Mouse (Mus musculus): ENCODE data around the gene Rnf183. TPM values are rescaled to one million over a fixed set of nuclear protein-coding genes. Genes with fewer than 3 reads are reported as not detected.

Rnf183 gene
- polyA plus RNA-seq, 1 experiment, result 1.0 TPM

GRCm38 (mm10) chr4:62433939-62434870 is 847 bp downstream of the Rnf183 start:
- WGBS, result 66% methylated on average over 7 of the region's 7 CpGs
- no peak for DNase-seq
- Histone ChIP-seq H3K4me3 (replicated peaks; ENCODE audit: extremely low read depth, low read depth, low read length) (no peak overlapping the region), H3K4me1 (ENCODE audit: control insufficient read depth, insufficient read depth, low read length) (no peaks in the 10 kb centered on the region)
- TF ChIP-seq CTCF (IDR thresholded peaks at IDR 0.05; ENCODE audit: insufficient read depth, low read length), result no peak
- TF ChIP-seq POLR2A (IDR thresholded peaks at IDR 0.05; ENCODE audit: borderline replicate concordance, extremely low read depth, low read depth, low read length), result no peak

DNA sequence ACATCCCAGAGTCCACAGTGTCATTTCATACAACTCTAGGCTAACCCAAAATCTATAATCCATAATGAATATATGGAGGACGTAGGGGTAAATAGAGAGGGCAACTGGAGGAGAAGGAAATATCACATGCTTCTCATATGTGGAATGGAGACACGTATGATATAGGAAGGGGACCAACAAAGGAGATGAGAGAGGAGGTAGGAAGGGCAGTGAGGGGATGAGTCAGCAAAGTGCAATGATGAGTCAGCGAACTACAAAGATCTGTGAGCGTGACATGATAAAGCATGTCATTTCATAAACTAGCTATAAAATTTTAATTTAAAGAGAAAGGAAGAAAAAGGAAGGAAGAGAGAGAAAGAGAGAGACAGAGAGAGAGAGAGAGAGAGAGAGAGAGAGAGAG is 3.5 kb downstream of the Rnf183 start:
- TF ChIP-seq CTCF (IDR thresholded peaks at IDR 0.05; ENCODE audit: insufficient read depth, low read length), result no peak
- H3K4me1 ChIP-seq (ENCODE audit: control insufficient read depth, insufficient read depth, low read length), result no peaks in the 10 kb centered on the region
- no peak for DNase-seq
- H3K4me3 ChIP-seq (replicated peaks; ENCODE audit: extremely low read depth, low read depth, low read length), result no peak overlapping the region
- WGBS, result 69% methylated on average over 4 of the region's 4 CpGs

DNA sequence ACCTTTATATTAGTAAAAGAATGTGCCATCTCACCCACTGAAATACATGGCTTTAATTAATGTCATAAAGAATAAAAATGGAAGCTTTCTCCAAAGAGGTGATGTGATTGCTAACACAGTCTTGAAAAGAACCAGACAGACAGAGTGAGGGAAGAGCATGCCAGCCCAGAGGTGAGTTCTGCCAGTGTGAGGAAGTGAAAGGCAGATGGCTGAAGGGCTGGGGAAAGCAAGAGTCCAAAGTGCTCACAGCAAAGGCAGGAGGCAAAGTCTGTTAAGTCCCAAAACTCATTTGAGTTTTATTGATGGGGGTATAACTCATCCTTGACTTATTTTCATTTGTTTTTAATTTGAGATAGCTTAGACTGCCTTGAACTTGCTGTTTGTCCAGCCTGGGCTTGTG is 4.4 kb downstream of the Rnf183 start:
- Histone ChIP-seq H3K4me1 (ENCODE audit: control insufficient read depth, insufficient read depth, low read length) (no peaks in the 10 kb centered on the region), H3K4me3 (replicated peaks; ENCODE audit: extremely low read depth, low read depth, low read length) (no peak overlapping the region)
- no peak for TF ChIP-seq CTCF (IDR thresholded peaks at IDR 0.05; ENCODE audit: insufficient read depth, low read length)
- TF ChIP-seq POLR2A (IDR thresholded peaks at IDR 0.05; ENCODE audit: borderline replicate concordance, extremely low read depth, low read depth, low read length), result no peak
- DNase-seq, result no peak

GRCm38 (mm10) chr4:62429616-62430015 is 5.4 kb downstream of the Rnf183 start:
- no peak overlapping the region for H3K4me3 ChIP-seq (replicated peaks; ENCODE audit: extremely low read depth, low read depth, low read length)
- 88% methylated on average over 9 of the region's 9 CpGs for WGBS
- DNase-seq, result no peak
- no peaks in the 10 kb centered on the region for H3K4me1 ChIP-seq (ENCODE audit: control insufficient read depth, insufficient read depth, low read length)
- TF ChIP-seq CTCF (IDR thresholded peaks at IDR 0.05; ENCODE audit: insufficient read depth, low read length), result no peak
- no peak for TF ChIP-seq POLR2A (IDR thresholded peaks at IDR 0.05; ENCODE audit: borderline replicate concordance, extremely low read depth, low read depth, low read length)

DNA sequence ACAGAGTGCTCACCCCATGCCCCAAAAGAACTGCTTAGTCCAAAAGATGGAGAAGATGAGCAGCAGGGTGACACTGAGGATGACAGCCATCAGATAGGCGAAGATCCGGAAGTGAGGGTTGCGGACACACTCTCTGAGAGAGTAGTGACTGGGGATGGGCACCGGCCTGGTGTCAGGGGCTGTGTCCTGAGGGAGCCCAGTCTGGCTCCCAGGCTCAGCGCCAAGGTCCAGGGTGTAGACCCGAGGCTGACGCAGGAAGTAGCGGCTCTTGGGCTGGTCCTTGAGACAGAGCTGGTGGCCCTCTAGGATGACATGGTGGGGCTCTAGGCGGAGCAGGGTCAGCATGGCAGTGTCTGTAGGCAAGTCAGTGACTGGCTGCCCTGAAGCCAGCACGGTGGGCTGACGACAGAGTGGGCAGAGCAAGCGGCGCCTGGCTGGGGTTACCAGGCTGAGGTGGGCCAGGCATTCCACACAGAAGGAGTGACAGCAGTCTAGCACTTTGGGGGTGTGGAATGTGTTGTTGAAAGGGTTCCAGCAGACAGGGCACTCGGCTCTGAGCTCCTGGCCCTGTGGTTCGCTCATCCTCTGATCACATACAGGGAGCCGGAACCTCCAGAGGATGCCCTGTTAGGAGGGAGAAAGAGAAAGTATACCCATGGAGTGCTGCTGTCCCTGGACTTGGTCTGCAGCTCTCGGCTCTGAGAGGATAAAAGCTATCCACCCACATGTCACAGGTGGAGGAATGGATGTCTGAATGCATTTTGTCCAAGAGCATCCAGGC is 6.9 kb downstream of the Rnf183 start:
- H3K4me3 ChIP-seq (replicated peaks; ENCODE audit: extremely low read depth, low read depth, low read length), result no peak overlapping the region
- WGBS, result 53% methylated on average over 17 of the region's 17 CpGs
- no peak for DNase-seq
- H3K4me1 ChIP-seq (ENCODE audit: control insufficient read depth, insufficient read depth, low read length), result no peaks in the 10 kb centered on the region
- TF ChIP-seq POLR2A (IDR thresholded peaks at IDR 0.05; ENCODE audit: borderline replicate concordance, extremely low read depth, low read depth, low read length), result no peak
- no peak for TF ChIP-seq CTCF (IDR thresholded peaks at IDR 0.05; ENCODE audit: insufficient read depth, low read length)

DNA sequence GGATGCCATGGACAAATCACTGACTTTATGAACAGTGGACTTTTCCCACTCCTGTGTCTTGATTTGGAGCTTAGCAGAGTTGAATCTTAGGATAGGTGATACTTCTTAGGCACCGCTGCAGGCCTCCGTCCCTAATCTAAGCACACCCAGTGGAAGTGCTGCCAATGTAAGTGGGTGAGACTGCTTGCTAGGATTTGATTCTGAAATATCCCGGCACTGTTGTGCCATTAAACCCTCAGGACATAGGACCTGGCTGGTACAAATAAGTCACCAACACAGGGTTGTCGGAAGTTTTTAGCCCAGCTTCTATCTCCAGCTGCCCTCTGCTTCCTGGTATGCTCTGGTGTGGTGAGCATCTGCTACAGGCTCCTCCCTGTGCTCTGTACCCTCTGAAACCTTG is 9.2 kb downstream of the Rnf183 start:
- Histone ChIP-seq H3K4me1 (ENCODE audit: control insufficient read depth, insufficient read depth, low read length) (no peaks in the 10 kb centered on the region), H3K4me3 (replicated peaks; ENCODE audit: extremely low read depth, low read depth, low read length) (no peak overlapping the region)
- WGBS, result 96% methylated on average over 4 of the region's 4 CpGs
- no peak for DNase-seq
- TF ChIP-seq CTCF (IDR thresholded peaks at IDR 0.05; ENCODE audit: insufficient read depth, low read length), result no peak
- TF ChIP-seq POLR2A (IDR thresholded peaks at IDR 0.05; ENCODE audit: borderline replicate concordance, extremely low read depth, low read depth, low read length), result no peak

DNA sequence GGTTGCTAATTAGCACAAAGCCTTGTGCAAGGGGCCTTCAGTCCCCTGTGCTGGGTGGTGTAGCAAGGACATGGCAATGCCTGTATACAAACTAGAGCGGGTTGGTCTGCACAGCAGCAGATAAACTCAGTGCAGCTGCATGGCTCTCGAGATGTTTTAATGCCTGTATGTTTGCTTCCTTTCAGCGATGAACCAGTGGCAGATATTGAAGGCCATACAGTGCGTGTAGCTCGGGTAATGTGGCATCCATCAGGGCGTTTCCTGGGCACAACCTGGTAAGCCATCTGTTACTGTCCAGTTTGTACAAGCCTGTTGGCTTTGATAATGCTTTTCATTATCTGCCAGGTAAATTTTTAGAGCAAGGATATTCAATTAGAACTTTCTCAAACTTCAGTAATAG is 16.0 kb downstream of the Rnf183 start:
- DNase-seq, result no peak
- Histone ChIP-seq H3K4me1 (ENCODE audit: control insufficient read depth, insufficient read depth, low read length) (no peaks in the 10 kb centered on the region), H3K4me3 (replicated peaks; ENCODE audit: extremely low read depth, low read depth, low read length) (no peak overlapping the region)
- WGBS, result 93% methylated on average over 6 of the region's 6 CpGs
- TF ChIP-seq POLR2A (IDR thresholded peaks at IDR 0.05; ENCODE audit: borderline replicate concordance, extremely low read depth, low read depth, low read length) (no peak), CTCF (IDR thresholded peaks at IDR 0.05; ENCODE audit: insufficient read depth, low read length) (no peak)

GRCm38 (mm10) chr4:62418448-62418847 is 16.6 kb downstream of the Rnf183 start:
- H3K4me1 ChIP-seq (ENCODE audit: control insufficient read depth, insufficient read depth, low read length), result no peaks in the 10 kb centered on the region

DNA sequence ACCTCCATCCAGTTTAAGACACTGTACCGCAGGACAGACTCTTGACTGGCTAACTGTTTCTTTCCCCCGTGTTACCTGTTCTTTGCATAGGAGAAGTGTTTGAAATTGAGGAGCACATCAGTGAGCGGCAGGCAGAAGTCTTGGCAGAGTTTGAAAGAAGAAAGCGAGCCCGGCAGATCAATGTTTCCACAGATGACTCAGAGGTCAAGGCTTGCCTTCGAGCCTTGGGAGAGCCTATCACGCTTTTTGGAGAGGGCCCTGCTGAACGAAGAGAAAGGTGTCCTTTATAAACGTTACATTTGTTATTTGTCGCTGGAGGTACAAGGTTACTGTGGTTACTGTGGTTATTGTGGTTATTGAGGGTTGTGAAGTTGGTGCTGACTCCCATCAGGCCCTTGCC is 23.4 kb downstream of the Rnf183 start:
- no peak overlapping the region for H3K4me3 ChIP-seq (replicated peaks; ENCODE audit: extremely low read depth, low read depth, low read length)
- TF ChIP-seq CTCF (IDR thresholded peaks at IDR 0.05; ENCODE audit: insufficient read depth, low read length), result no peak
- no peak for TF ChIP-seq POLR2A (IDR thresholded peaks at IDR 0.05; ENCODE audit: borderline replicate concordance, extremely low read depth, low read depth, low read length)
- 90% methylated on average over 10 of the region's 10 CpGs for WGBS
- no peak for DNase-seq
- 0 out of 2 replicates have a peak, but pooled peaks cover 2% of the 10 kb centered on the region for H3K4me1 ChIP-seq (ENCODE audit: control insufficient read depth, insufficient read depth, low read length)

More at GRCm38 (mm10) chr4:62418448-62418847, 16.6 kb downstream of the Rnf183 start:
- DNase-seq, result no peak
- no peak overlapping the region for H3K4me3 ChIP-seq (replicated peaks; ENCODE audit: extremely low read depth, low read depth, low read length)
- no peak for TF ChIP-seq POLR2A (IDR thresholded peaks at IDR 0.05; ENCODE audit: borderline replicate concordance, extremely low read depth, low read depth, low read length)
- TF ChIP-seq CTCF (IDR thresholded peaks at IDR 0.05; ENCODE audit: insufficient read depth, low read length), result no peak
- WGBS, result 88% methylated on average over 8 of the region's 8 CpGs

Data from lung, adult 2 months (tissue).